Mouse (Mus musculus): ENCODE measurements at regions not wholly inside any gene's neighbourhood (a gene's known extent, or its start where the extent isn't known, plus 50 kb on each side); places are given as distances from the start of the nearest gene placed in this dataset.

- TF ChIP-seq CTCF (IDR thresholded peaks at IDR 0.05; ENCODE audit: low read depth, low read length): no peak
- no peak for TF ChIP-seq GATA2 (IDR thresholded peaks at IDR 0.05; ENCODE audit: borderline replicate concordance, low read depth, low read length)
Observed at GRCm38 (mm10) chr3:78691499-78691898, 594.8 kb downstream of the Rapgef2 start.
